Mouse (Mus musculus) megakaryocyte, embryonic 14.5 days (primary cell): ENCODE measurements around the gene Thoc5. TPM values are rescaled to one million over a fixed set of nuclear protein-coding genes. Genes with fewer than 3 reads are reported as not detected.

ENCODE experiments used
- H3K27me3 ChIP-seq: replicated peaks from 2 replicates; pipeline ENCODE3; 2012; ENCODE audit warnings: inconsistent platforms
- H3K36me3 ChIP-seq: replicated peaks from 2 replicates; pipeline ENCODE3; 2012; ENCODE audit warnings: low read length, inconsistent platforms, mixed read lengths
- H3K4me1 ChIP-seq: 2 replicates; pipeline ENCODE4 v1.6.1; 2012; ENCODE audit warnings: inconsistent platforms
- H3K4me3 ChIP-seq: replicated peaks from 2 replicates; pipeline ENCODE3; 2012; ENCODE audit warnings: moderate library complexity, mild to moderate bottlenecking, inconsistent platforms
- H3K9me3 ChIP-seq: 2 replicates; pipeline ENCODE4 v1.6.1; 2012; ENCODE audit warnings: inconsistent platforms
- FLI1 ChIP-seq: IDR thresholded peaks from 2 replicates; pipeline ENCODE4 v1.6.1; 2012; ENCODE audit warnings: low read length, inconsistent platforms, mixed read lengths
- GATA1 ChIP-seq: IDR thresholded peaks from 3 replicates; pipeline ENCODE4 v1.6.1; 2012; ENCODE audit warnings: mixed read lengths, low read length, inconsistent platforms, borderline replicate concordance
- polyA plus RNA-seq: library from polyadenylated mRNA; stranded (reverse); fragments of >175 nt; gene quantifications from 2 replicates; pipeline ENCODE4 v1.2.3, GENCODE M21; 2012; ENCODE audit warnings: low replicate concordance; ENCODE audit not compliant: insufficient read depth

The Thoc5 gene
- polyA plus RNA-seq, 1 experiment = 3.9 TPM

DNA sequence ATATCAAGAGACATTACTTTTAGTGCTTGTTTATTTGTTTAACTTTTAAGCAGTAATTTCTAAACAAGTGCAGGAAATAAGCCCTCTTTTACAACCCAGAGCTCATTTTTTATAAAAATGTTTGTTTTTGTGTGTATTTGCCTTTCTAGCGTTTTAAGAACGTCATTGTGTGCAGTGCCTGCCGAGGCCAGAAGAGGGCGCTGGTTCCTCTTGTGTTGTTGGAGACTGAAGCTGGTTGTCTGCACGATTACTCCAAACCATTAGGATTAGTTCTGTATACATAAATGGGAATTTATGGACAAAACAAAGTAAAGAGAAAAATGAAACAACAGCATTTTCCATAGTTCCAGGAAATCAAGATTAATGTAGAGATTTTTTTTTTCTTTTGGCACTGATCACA is 5.3 kb downstream of the Thoc5 start:
- no peak overlapping the region for H3K4me3 ChIP-seq
- no peaks in the 10 kb centered on the region for H3K27me3 ChIP-seq
- peaks cover 13% of the 10 kb centered on the region for H3K4me1 ChIP-seq
- H3K36me3 ChIP-seq = peaks cover 56% of the 10 kb centered on the region
- H3K9me3 ChIP-seq = no peaks in the 10 kb centered on the region
- TF ChIP-seq FLI1 (no peak), GATA1 (no peak)

DNA sequence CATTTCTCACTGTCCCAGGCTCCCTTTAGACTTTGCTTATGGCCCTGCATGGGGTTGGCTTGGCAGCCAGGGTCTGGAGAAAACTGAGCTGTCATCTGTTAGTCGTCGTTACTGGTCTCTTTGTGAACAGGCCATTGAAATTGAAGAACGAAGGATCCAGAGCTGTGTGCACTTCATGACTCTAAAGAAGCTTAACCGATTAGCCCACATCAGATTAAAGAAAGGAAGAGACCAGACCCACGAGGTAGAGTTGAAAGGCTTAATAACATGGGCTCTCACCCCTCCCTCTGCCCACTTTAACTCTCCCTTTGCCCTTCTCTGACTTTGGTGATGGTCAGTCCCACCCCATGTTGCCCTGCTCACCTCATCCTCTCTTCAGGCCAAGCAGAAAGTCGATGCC is 6.8 kb downstream of the Thoc5 start:
- TF ChIP-seq FLI1 = no peak
- H3K4me1 ChIP-seq = peaks cover 1% of the 10 kb centered on the region; the same call in 1 of the 2 replicates
- peaks cover 68% of the 10 kb centered on the region for H3K36me3 ChIP-seq

DNA sequence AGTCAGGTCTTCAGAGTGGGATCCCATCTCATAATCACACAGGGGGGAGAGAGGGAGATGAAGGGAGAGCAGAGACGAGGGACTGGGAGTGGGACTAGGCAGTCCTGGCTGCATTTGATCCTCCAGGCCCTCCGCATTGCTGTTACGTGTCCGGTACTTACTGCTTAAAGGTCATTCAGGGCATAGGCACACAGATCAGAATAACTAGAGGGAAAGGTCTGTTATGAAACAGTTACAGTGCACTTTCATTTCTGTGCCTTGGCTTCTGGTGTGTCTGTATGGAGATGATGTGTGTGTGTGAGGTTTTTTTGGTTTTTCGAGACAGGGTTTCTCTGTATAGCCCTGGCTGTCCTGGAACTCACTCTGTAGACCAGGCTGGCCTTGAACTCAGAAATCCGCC is 11.1 kb downstream of the Thoc5 start:
- no peak overlapping the region for H3K4me3 ChIP-seq
- peaks cover 78% of the 10 kb centered on the region for H3K36me3 ChIP-seq
- no peaks in the 10 kb centered on the region for H3K27me3 ChIP-seq
- no peaks in the 10 kb centered on the region for H3K4me1 ChIP-seq
- TF ChIP-seq GATA1 = no peak
- no peak for TF ChIP-seq FLI1
- no peaks in the 10 kb centered on the region for H3K9me3 ChIP-seq

More for the DNA sequence above, 6.8 kb downstream of the Thoc5 start:
- H3K4me3 ChIP-seq = no peak overlapping the region
- no peaks in the 10 kb centered on the region for H3K27me3 ChIP-seq
- no peaks in the 10 kb centered on the region for H3K9me3 ChIP-seq

DNA sequence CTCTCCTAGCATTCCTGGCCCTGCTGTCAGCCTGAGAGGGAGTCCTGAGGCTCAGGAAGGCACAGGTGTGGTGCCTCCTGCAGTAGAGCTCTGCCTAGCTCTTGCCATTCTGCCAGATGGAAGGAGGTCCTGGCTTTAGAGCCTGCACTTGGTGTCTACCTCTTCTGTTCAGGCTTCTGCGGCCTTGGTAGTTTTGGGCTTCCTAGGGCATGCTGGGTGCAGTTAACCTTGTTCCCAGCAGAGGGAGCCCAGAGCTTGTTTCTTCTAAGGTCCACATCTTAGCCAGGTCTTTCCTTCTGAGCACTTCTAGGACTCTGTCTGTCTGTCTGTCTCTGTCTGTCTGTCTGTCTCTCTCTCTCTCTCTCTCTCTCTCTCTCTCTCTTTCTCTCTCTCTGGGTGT is 20.9 kb downstream of the Thoc5 start:
- Histone ChIP-seq H3K4me1 (no peaks in the 10 kb centered on the region), H3K27me3 (no peaks in the 10 kb centered on the region), H3K9me3 (no peaks in the 10 kb centered on the region), H3K4me3 (no peak overlapping the region), H3K36me3 (peaks cover 91% of the 10 kb centered on the region)
- no peak for TF ChIP-seq FLI1
- TF ChIP-seq GATA1 = no peak

DNA sequence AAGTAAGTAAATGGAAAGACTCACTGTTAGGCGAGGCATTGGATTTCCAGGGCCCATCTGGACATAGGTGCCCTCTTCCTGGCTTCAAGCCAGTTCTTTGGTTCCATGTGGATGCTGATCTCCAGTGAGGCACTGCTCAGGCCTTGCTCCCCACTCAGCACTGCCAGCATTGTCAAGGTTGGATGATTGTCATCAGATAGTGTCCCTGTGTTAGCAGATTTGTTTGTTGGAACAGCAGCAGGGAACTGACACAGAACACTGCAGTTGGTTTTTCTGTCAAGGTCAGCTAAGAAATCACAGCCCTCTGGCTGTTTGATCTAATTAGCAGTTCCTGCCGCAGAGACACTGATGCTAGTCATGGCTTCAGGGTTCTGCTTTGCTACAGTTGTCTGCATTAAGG is 26.2 kb downstream of the Thoc5 start:
- TF ChIP-seq FLI1 (no peak), GATA1 (no peak)
- H3K36me3 ChIP-seq = peaks cover 97% of the 10 kb centered on the region

DNA sequence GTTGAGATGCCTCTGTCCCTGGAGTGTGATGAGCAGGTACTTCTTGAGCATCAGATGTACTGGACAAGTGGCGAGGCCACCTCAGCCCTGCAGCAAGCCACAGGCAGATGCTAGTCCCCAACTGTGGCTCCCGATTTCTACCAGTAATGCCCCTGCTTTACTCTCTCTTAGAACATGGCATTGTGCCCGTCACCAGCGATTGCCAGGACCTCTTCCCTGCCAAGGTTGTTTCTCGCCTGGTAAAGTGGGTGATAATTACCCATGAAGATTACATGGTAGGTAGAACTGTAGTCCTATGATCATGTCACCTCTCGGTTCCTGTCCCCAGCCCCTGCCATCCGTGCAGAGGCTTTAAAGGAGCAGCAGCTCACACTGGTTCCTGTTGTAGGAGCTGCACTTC is 26.6 kb downstream of the Thoc5 start:
- TF ChIP-seq FLI1 (no peak), GATA1 (no peak)
- H3K4me1 ChIP-seq = peaks cover 8% of the 10 kb centered on the region; the same call in 1 of the 2 replicates
- no peaks in the 10 kb centered on the region for H3K9me3 ChIP-seq
- H3K27me3 ChIP-seq = no peaks in the 10 kb centered on the region
- peaks cover 98% of the 10 kb centered on the region for H3K36me3 ChIP-seq
- H3K4me3 ChIP-seq = no peak overlapping the region

More for the DNA sequence above, 26.2 kb downstream of the Thoc5 start:
- Histone ChIP-seq H3K4me3 (no peak overlapping the region), H3K27me3 (no peaks in the 10 kb centered on the region), H3K9me3 (no peaks in the 10 kb centered on the region), H3K4me1 (peaks cover 8% of the 10 kb centered on the region; the same call in 1 of the 2 replicates)

DNA sequence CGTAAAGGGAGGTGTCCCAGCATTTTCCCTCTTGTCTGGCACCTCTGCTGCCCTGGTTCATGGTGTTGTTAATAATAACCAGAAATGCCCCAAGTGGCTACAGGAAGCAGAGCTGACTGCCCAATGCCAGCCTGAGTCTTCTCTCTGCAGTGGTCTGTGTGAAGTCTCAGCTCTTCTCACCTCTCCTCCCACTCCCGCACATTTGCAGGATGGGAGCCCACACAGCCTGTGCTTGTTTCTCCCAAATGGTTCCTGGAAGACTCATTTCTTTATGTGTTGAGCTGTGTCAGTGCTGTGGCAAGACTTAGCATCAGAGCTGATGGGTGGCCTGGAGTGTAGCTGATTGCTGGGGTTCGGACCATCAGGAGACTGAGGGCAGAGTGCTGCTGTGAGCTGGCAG is 32.1 kb downstream of the Thoc5 start:
- no peak overlapping the region for H3K4me3 ChIP-seq
- H3K36me3 ChIP-seq = peaks cover 87% of the 10 kb centered on the region
- no peaks in the 10 kb centered on the region for H3K9me3 ChIP-seq
- no peaks in the 10 kb centered on the region for H3K27me3 ChIP-seq
- peaks cover 22% of the 10 kb centered on the region for H3K4me1 ChIP-seq
- TF ChIP-seq FLI1 (no peak), GATA1 (no peak)

DNA sequence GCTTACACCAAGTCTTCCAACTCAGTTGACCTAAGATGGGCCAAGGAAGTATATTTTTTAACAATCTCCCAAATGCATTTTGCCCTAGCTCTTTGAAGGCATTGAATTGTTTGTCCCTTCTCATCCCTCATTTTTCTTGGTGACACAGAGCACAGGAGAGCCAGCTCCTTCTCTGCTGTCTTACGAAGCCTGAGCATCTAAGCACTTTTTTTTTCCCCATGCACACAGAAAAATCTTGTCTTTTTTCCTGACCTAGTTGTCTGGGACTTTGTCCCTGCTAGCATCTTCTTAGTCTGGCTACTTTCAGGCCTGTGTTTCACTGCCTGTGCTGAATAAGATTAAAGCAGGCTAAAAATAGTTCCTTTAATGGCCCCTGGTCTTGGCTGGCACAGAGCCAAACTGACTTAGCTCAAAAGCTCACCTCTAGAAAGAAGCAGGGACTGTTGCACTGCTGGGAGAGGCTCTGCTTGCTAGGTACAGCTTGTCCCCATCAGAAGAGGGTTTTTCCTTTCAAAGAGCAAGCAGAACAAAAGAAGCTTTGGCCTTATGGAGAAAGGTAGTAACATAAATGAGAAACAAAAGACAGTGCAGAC is 36.0 kb downstream of the Thoc5 start:
- Histone ChIP-seq H3K9me3 (no peaks in the 10 kb centered on the region), H3K36me3 (peaks cover 48% of the 10 kb centered on the region), H3K27me3 (no peaks in the 10 kb centered on the region), H3K4me1 (peaks cover 21% of the 10 kb centered on the region; the same call in 1 of the 2 replicates), H3K4me3 (no peak overlapping the region)
- no peak for TF ChIP-seq GATA1
- no peak for TF ChIP-seq FLI1

DNA sequence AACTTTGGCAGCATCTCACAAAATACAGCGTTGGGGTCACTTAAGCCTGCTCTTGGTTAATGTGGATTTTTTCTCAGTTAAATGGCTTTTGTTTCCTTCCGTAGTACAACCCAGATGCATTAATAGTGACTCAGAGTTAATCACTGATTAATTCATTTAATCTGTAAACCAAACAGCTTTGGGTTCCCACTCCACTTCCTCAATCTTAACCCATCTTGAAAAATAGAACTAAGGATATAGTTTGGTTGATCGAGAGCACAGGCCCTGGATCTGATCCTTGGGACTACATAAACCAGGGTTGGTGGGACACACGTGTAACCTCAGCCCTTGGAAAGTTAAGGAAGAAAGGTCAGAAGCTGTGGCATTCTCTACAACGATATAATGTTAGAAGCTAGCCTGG is 41.1 kb downstream of the Thoc5 start:
- H3K36me3 ChIP-seq = no peaks in the 10 kb centered on the region
- no peak for TF ChIP-seq GATA1
- TF ChIP-seq FLI1 = no peak
- H3K27me3 ChIP-seq = peaks cover 27% of the 10 kb centered on the region
- H3K4me1 ChIP-seq = peaks cover 11% of the 10 kb centered on the region; the same call in 1 of the 2 replicates
- no peak overlapping the region for H3K4me3 ChIP-seq
- no peaks in the 10 kb centered on the region for H3K9me3 ChIP-seq

DNA sequence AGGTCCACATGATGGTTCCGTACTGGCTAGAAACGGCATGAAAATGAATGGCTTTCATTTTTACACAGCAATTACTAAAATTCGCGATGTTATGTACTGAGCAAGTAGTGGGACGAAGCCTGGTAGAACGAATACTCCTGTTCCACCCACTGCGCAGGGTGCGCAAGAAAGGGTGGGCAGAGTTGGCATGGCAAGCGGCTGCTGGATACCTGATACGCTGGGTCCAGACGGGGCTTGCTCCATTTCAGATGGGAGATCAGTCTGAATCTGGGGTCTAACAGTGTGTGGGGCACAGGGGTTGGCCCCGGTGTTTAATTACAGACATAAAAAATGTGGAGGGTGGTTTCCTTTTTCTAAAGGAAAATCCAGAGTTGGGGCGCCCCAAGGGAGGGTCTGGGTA is 51.4 kb downstream of the Thoc5 start:
- Histone ChIP-seq H3K4me3 (peak overlapping the region; percentile 92), H3K4me1 (peaks cover 49% of the 10 kb centered on the region), H3K36me3 (no peaks in the 10 kb centered on the region), H3K9me3 (no peaks in the 10 kb centered on the region), H3K27me3 (peaks cover 88% of the 10 kb centered on the region)
- no peak for TF ChIP-seq GATA1
